Mouse (Mus musculus): Measurements from ENCODE around the gene Stk24. TPM values are rescaled to one million over a fixed set of nuclear protein-coding genes. Genes with fewer than 3 reads are reported as not detected.
A peak's percentile ranks its signal among the peaks of the same experiment; 100 is the strongest.

Stk24 gene
- polyA plus RNA-seq, 1 experiment from 2014 or later = 47.9 TPM

DNA sequence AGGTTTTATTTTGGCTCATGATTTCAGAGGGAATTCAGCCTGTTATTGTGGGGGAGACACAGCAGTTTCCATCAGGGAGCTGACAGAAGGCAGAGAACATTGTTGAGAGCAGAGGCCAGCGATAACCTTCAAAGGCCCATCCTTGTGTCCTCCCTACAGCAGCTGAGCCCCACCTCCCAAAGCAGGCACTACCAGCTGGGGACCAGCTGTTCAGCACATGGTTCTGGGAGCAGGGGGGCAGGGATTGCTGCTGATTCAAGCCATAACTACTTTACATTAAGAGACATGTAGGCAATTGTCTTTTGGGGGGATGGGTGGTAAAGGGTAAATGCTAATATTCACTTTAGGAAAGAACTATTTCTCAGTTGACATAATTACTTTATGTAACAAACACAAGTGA lies 17.7 kb upstream of the Stk24 start:
- no peak for ATAC-seq (replicated peaks; ENCODE audit: insufficient number of reproducible peaks, low FRiP score, low TSS enrichment, low read depth)
- 55% methylated on average over 1 of the region's 1 CpGs for WGBS
- no peak overlapping the region for H3K4me3 ChIP-seq (ENCODE audit: low read depth, low read length)
- H3K4me1 ChIP-seq (ENCODE audit: control insufficient read depth, insufficient read depth, low read length) = no peaks in the 10 kb centered on the region
- no peak overlapping the region for H3K27ac ChIP-seq (replicated peaks; ENCODE audit: low read depth, low read length)
- H3K27me3 ChIP-seq (ENCODE audit: control insufficient read depth, insufficient read depth, low read length) = no peaks in the 10 kb centered on the region
- H3K9ac ChIP-seq (replicated peaks; ENCODE audit: low read length) = no peak overlapping the region
- no peaks in the 10 kb centered on the region for H3K9me3 ChIP-seq (replicated peaks; ENCODE audit: control insufficient read depth, low read length)
- no peaks in the 10 kb centered on the region for H3K36me3 ChIP-seq (replicated peaks; ENCODE audit: control insufficient read depth, insufficient read depth, low read depth, low read length)
- DNase-seq (ENCODE audit: low spot score) = peak; percentile 32
- no peak overlapping the region for H3K4me2 ChIP-seq (ENCODE audit: low read depth, low read length)

DNA sequence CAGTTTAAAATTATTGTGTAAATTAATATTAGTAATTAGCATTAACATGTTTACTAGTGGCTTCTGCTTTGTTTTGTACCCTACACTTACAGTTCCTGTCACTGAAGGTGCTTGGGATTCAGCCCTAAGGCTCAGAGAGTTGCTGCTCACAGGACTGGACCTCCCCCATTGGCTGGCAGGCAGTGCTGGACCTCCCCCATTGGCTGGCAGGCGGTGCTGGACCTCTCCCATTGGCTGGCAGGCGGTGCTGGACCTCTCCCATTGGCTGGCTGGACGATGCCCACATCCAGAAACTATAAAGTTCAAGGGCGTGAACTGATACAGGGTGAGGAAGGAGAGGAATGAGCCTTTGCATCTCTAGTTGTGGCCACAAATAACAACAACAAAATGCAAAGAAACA lies 15.3 kb upstream of the Stk24 start:
- Histone ChIP-seq H3K4me1 (ENCODE audit: control insufficient read depth, insufficient read depth, low read length) (no peaks in the 10 kb centered on the region), H3K4me2 (ENCODE audit: low read depth, low read length) (no peak overlapping the region), H3K9me3 (replicated peaks; ENCODE audit: control insufficient read depth, low read length) (no peaks in the 10 kb centered on the region), H3K9ac (replicated peaks; ENCODE audit: low read length) (no peak overlapping the region), H3K27ac (replicated peaks; ENCODE audit: low read depth, low read length) (no peak overlapping the region), H3K27me3 (ENCODE audit: control insufficient read depth, insufficient read depth, low read length) (no peaks in the 10 kb centered on the region), H3K36me3 (replicated peaks; ENCODE audit: control insufficient read depth, insufficient read depth, low read depth, low read length) (no peaks in the 10 kb centered on the region), H3K4me3 (ENCODE audit: low read depth, low read length) (no peak overlapping the region)
- 0 out of 2 replicates have a peak, but pooled peaks have one; percentile 48 for ATAC-seq (replicated peaks; ENCODE audit: insufficient number of reproducible peaks, low FRiP score, low TSS enrichment, low read depth)
- 86% methylated on average over 4 of the region's 4 CpGs for WGBS
- DNase-seq (ENCODE audit: low spot score) = no peak

DNA sequence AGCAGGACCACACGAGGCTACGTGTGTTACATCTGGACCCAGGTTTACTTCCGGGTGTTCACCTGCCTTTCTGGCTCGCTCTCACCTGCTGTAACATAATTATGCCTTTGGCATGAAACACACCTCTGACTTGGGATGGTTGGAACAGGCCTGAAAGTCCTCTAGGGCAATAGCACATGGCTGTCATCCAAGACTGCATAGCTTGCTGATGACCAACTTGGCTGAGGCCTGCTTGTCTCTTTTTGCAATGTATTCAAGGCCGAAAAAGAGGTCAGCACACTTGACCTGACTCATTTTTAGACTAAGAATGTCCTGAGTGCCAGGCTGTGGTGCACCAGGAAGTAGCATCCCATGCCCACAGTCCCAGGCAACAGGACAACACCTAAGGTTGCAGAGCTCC lies 12.1 kb upstream of the Stk24 start:
- DNase-seq (ENCODE audit: low spot score) (no peak), ATAC-seq (replicated peaks; ENCODE audit: insufficient number of reproducible peaks, low FRiP score, low TSS enrichment, low read depth) (no peak)
- Histone ChIP-seq H3K27me3 (ENCODE audit: control insufficient read depth, insufficient read depth, low read length) (no peaks in the 10 kb centered on the region), H3K4me2 (ENCODE audit: low read depth, low read length) (no peak overlapping the region), H3K36me3 (replicated peaks; ENCODE audit: control insufficient read depth, insufficient read depth, low read depth, low read length) (no peaks in the 10 kb centered on the region), H3K9ac (replicated peaks; ENCODE audit: low read length) (no peak overlapping the region), H3K4me1 (ENCODE audit: control insufficient read depth, insufficient read depth, low read length) (no peaks in the 10 kb centered on the region), H3K4me3 (ENCODE audit: low read depth, low read length) (no peak overlapping the region), H3K27ac (replicated peaks; ENCODE audit: low read depth, low read length) (no peak overlapping the region), H3K9me3 (replicated peaks; ENCODE audit: control insufficient read depth, low read length) (no peaks in the 10 kb centered on the region)
- 87% methylated on average over 5 of the region's 5 CpGs for WGBS

DNA sequence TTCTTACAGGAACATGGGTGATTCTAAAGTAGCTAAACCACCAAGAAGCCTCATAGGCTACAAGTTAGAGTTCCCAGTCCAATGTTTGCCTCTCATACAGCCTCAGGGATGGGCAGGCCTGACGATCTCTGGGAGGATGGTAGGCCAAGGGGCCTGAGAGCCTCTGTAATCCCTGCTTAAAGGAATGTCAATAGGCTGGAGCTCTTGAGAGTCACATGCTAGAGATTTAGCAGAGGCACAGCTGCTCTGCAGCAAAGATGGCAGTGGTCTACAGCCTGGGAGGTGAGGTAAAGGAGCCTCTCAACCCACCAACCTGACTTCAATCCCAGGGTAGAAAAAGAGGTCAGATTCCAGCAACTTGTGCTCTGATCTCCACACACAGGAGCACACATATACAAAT lies 7.9 kb upstream of the Stk24 start:
- no peaks in the 10 kb centered on the region for H3K36me3 ChIP-seq (replicated peaks; ENCODE audit: control insufficient read depth, insufficient read depth, low read depth, low read length)
- no peaks in the 10 kb centered on the region for H3K27me3 ChIP-seq (ENCODE audit: control insufficient read depth, insufficient read depth, low read length)
- no peaks in the 10 kb centered on the region for H3K4me1 ChIP-seq (ENCODE audit: control insufficient read depth, insufficient read depth, low read length)
- H3K9ac ChIP-seq (replicated peaks; ENCODE audit: low read length) = no peak overlapping the region
- DNase-seq (ENCODE audit: low spot score) (no peak), ATAC-seq (replicated peaks; ENCODE audit: insufficient number of reproducible peaks, low FRiP score, low TSS enrichment, low read depth) (no peak)
- no peak overlapping the region for H3K27ac ChIP-seq (replicated peaks; ENCODE audit: low read depth, low read length)
- H3K9me3 ChIP-seq (replicated peaks; ENCODE audit: control insufficient read depth, low read length) = no peaks in the 10 kb centered on the region
- no peak overlapping the region for H3K4me3 ChIP-seq (ENCODE audit: low read depth, low read length)
- H3K4me2 ChIP-seq (ENCODE audit: low read depth, low read length) = no peak overlapping the region
- WGBS = 44% methylated on average over 1 of the region's 1 CpGs

DNA sequence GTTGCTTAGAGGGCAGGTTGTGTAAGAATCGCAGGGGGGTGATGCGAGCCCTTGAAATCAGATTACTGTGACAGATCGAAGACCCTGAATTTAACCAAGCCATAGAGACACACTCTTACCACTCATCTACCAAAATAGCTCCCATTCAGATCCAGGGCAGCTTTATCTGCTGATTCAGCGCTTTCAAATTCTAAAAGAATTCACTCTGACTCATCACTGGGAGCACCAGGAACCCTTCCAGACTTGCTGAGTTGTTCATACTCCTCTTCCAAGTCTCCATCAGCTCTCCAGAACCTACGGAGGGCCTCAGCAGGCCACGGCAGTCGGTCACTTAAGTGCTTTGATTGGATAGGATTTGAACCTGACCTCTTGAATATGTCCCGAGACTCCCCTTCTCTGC lies 5.6 kb upstream of the Stk24 start:
- no peak for ATAC-seq (replicated peaks; ENCODE audit: insufficient number of reproducible peaks, low FRiP score, low TSS enrichment, low read depth)
- H3K9ac ChIP-seq (replicated peaks; ENCODE audit: low read length) = no peak overlapping the region
- no peaks in the 10 kb centered on the region for H3K4me1 ChIP-seq (ENCODE audit: control insufficient read depth, insufficient read depth, low read length)
- H3K9me3 ChIP-seq (replicated peaks; ENCODE audit: control insufficient read depth, low read length) = no peaks in the 10 kb centered on the region
- H3K27me3 ChIP-seq (ENCODE audit: control insufficient read depth, insufficient read depth, low read length) = no peaks in the 10 kb centered on the region
- WGBS = 92% methylated on average over 8 of the region's 8 CpGs
- DNase-seq (ENCODE audit: low spot score) = no peak
- H3K27ac ChIP-seq (replicated peaks; ENCODE audit: low read depth, low read length) = no peak overlapping the region
- H3K4me3 ChIP-seq (ENCODE audit: low read depth, low read length) = no peak overlapping the region
- no peak overlapping the region for H3K4me2 ChIP-seq (ENCODE audit: low read depth, low read length)
- H3K36me3 ChIP-seq (replicated peaks; ENCODE audit: control insufficient read depth, insufficient read depth, low read depth, low read length) = no peaks in the 10 kb centered on the region

DNA sequence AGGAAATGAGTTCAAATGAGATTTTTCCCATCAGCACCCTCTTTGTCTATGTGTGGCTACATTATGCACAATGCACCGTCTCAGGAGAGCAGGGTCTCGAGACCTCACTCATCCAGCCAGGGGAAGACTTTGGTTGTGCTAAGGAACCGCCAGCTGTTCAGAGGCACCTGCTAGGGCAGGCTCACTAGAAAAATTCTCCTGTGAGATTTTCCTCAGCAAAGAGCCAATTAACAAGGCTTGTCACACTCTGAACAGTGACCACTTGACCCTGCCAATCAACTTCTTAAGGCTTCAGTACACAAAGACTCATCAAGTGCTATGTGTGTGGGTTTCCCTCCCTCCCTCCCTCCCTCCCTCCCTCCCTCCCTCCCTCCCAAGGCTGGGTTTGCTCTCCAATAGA lies 4.0 kb upstream of the Stk24 start:
- WGBS = 46% methylated on average over 3 of the region's 3 CpGs
- H3K9me3 ChIP-seq (replicated peaks; ENCODE audit: control insufficient read depth, low read length) = no peaks in the 10 kb centered on the region
- H3K36me3 ChIP-seq (replicated peaks; ENCODE audit: control insufficient read depth, insufficient read depth, low read depth, low read length) = no peaks in the 10 kb centered on the region
- H3K9ac ChIP-seq (replicated peaks; ENCODE audit: low read length) = no peak overlapping the region
- no peaks in the 10 kb centered on the region for H3K27me3 ChIP-seq (ENCODE audit: control insufficient read depth, insufficient read depth, low read length)
- no peaks in the 10 kb centered on the region for H3K4me1 ChIP-seq (ENCODE audit: control insufficient read depth, insufficient read depth, low read length)
- DNase-seq (ENCODE audit: low spot score) = peak; percentile 61
- peak; percentile 31; the same call in 1 of the 2 replicates for ATAC-seq (replicated peaks; ENCODE audit: insufficient number of reproducible peaks, low FRiP score, low TSS enrichment, low read depth)
- no peak overlapping the region for H3K4me3 ChIP-seq (ENCODE audit: low read depth, low read length)
- H3K4me2 ChIP-seq (ENCODE audit: low read depth, low read length) = no peak overlapping the region
- H3K27ac ChIP-seq (replicated peaks; ENCODE audit: low read depth, low read length) = no peak overlapping the region

DNA sequence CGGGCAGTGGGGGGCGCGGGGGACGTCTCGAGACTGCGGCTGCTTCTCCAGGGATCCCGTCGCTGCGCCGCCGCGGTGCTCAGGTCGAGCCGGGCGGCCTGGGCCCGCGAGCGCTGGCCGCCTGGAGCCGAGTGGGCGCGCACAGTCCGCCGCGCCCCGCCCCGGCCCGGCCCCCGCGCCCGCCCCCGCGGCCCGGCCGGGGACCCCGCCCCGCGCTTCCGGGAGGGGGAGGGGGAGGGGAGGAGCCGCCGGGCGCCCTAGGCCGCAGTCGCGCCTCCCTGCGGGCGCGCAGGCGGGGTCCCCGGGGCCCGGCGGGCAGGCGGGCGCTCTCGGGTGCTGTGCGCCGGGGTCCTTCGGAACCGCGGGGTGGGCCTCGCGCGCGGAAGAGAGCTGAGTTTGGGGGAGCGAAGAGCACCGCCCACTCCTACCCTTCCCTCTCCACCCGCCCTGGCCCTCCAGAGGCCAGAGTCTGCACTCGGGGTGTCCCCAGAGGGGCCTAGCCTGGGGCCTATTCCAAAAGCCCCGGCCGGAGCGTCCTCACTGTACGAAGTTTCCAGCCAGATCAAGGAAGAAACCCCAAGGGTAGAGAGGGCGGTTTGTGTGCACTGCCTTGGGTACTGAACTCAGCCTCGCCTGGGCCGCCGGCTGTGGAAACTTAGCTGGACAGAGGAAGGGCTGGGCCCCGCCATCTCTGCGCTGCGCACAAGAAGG lies 540 bp downstream of the Stk24 start:
- H3K27me3 ChIP-seq (ENCODE audit: control insufficient read depth, insufficient read depth, low read length) = no peaks in the 10 kb centered on the region
- H3K9ac ChIP-seq (replicated peaks; ENCODE audit: low read length) = peak overlapping the region; percentile 95
- no peaks in the 10 kb centered on the region for H3K9me3 ChIP-seq (replicated peaks; ENCODE audit: control insufficient read depth, low read length)
- WGBS = under 1% methylated on average over 33 of the region's 79 CpGs
- peak overlapping the region; percentile 97 for H3K4me3 ChIP-seq (ENCODE audit: low read depth, low read length)
- H3K4me1 ChIP-seq (ENCODE audit: control insufficient read depth, insufficient read depth, low read length) = no peaks in the 10 kb centered on the region
- peak; percentile 87 for DNase-seq (ENCODE audit: low spot score)
- H3K27ac ChIP-seq (replicated peaks; ENCODE audit: low read depth, low read length) = peak overlapping the region; percentile 80
- ATAC-seq (replicated peaks; ENCODE audit: insufficient number of reproducible peaks, low FRiP score, low TSS enrichment, low read depth) = peak; percentile 90
- H3K4me2 ChIP-seq (ENCODE audit: low read depth, low read length) = peak overlapping the region; percentile 78
- no peaks in the 10 kb centered on the region for H3K36me3 ChIP-seq (replicated peaks; ENCODE audit: control insufficient read depth, insufficient read depth, low read depth, low read length)

DNA sequence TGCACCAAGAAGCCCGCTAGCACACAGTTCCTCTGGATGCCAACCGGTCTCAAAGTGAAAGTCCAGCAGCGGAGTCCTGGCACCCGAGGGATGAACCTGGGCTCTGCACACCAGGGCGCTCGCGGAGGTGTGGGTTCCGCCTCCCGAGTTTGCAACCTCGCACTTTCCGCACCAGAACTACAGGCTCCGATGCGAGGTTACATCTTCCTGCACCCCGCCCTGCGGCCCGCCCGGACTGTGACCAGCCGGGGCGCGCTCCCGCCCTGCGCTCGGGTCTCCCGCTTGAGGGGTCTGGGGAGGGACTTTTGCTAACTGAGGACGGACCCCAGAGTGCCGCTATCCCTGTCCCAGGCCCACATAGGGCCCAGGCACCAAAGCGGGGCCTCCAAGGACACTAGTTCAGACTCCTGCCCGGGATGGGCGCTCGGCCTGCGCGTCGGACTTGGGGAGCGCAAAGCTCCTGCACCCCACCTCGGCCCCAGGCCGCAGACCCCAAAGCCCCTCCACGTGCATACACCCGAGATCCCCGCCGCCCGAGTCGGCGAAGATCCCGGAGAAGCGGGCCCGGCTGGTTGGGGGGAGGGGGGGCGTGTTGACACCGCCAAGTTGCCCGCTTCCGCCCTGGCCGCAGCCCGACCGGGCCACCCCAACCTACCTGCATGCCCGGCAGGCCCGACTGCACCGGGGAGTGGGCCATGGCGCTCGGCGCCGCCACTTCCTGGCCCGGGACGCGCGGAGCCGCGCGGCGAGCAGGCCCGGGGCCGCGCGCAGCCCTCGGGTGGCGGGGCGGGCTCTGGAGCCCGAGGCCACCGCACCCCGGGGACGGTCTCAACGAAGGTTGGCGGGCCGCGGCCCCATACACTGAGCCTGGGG lies 1.3 kb downstream of the Stk24 start:
- Histone ChIP-seq H3K4me3 (ENCODE audit: low read depth, low read length) (peak overlapping the region; percentile 97), H3K9ac (replicated peaks; ENCODE audit: low read length) (peak overlapping the region; percentile 95), H3K4me2 (ENCODE audit: low read depth, low read length) (peak overlapping the region; percentile 78), H3K27me3 (ENCODE audit: control insufficient read depth, insufficient read depth, low read length) (no peaks in the 10 kb centered on the region), H3K36me3 (replicated peaks; ENCODE audit: control insufficient read depth, insufficient read depth, low read depth, low read length) (no peaks in the 10 kb centered on the region), H3K9me3 (replicated peaks; ENCODE audit: control insufficient read depth, low read length) (no peaks in the 10 kb centered on the region), H3K27ac (replicated peaks; ENCODE audit: low read depth, low read length) (peak overlapping the region; percentile 80), H3K4me1 (ENCODE audit: control insufficient read depth, insufficient read depth, low read length) (no peaks in the 10 kb centered on the region)
- ATAC-seq (replicated peaks; ENCODE audit: insufficient number of reproducible peaks, low FRiP score, low TSS enrichment, low read depth) = peak; percentile 82
- DNase-seq (ENCODE audit: low spot score) = peak; percentile 67
- WGBS = under 1% methylated on average over 65 of the region's 83 CpGs

All from embryonic facial prominence, embryonic 11.5 days (tissue).